Mouse (Mus musculus) stomach, postnatal 0 days (tissue): ENCODE measurements around the gene Fer.

Experiments
- CTCF ChIP-seq: IDR thresholded peaks from 2 replicates; pipeline ENCODE4 v1.5.1; 2016; ENCODE audit warnings: antibody characterized with exemption, low read depth, mild to moderate bottlenecking, moderate library complexity
- EP300 ChIP-seq: optimal IDR thresholded peaks from 2 replicates; pipeline ENCODE3; 2016; ENCODE audit warnings: antibody characterized with exemption

DNA sequence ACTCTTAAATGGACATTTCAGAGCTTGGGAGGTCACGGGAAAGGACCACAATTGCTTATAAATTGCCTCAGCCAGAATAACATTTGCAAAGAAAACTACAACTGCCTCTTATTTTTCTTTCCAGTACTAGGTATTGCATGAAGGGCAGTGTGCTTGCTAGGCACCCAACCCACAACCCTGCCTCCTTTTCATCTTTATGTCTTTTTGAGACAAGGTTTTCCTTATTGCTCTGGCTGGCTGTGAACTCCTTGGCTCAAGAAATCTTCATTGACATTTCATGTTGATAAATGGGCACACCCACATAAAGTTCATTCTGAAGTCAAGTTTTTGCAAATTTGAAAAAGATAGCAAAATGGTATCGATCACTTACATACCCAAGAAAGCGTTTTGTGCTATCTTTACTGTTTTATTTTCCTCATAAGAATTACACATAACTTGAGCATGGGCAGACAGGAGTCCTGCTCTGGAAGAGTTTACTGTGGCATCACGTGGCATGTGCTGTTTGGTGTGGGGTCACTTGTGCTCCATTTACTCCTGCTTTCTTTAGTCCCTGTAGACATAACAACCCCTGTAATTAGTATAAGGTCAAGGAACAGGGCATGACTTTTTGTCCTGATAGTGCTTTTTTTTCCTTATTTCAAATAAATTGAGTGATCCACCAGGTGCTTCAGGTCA, 142.8 kb downstream of the Fer start:
- no peak for TF ChIP-seq CTCF
- TF ChIP-seq EP300, result no peak
